Mouse (Mus musculus) heart, postnatal 0 days (tissue): ENCODE measurements around the gene Adamts20.

Source experiments
- CTCF ChIP-seq: IDR thresholded peaks from 2 replicates; pipeline ENCODE4 v1.5.1; 2016; ENCODE audit warnings: antibody characterized with exemption, control low read depth, low read depth
- EP300 ChIP-seq: IDR thresholded peaks from 2 replicates; pipeline ENCODE4 v1.6.1; 2016; ENCODE audit warnings: antibody characterized with exemption, low read depth

- TF ChIP-seq CTCF = no peak
- no peak for TF ChIP-seq EP300
Measured at GRCm38 (mm10) chr15:94403018-94403417, 62.2 kb downstream of the Adamts20 start.
